Mouse (Mus musculus) liver, embryonic 16.5 days (tissue): ENCODE data around the gene Pa2g4. TPM values are rescaled to one million over a fixed set of nuclear protein-coding genes. Genes with fewer than 3 reads are reported as not detected.
A peak's percentile ranks its signal among the peaks of the same experiment; 100 is the strongest.

Source experiments
- ATAC-seq: fragments of 200-750 bp; cut with Nextera tagmentation; 2 replicates; pipeline ENCODE4 v1.8.0; 2017; ENCODE audit warnings: low read depth, mild to moderate bottlenecking, moderate number of reproducible peaks, moderate library complexity
- H3K27ac ChIP-seq: fragments of 300-500 bp; sonication (generic); 2 replicates; pipeline ENCODE4 v1.5.1; 2014; ENCODE audit warnings: mild to moderate bottlenecking, low read length
- H3K27me3 ChIP-seq: fragments of 300-500 bp; sonication (generic); 2 replicates; pipeline ENCODE4 v1.6.1; 2014; ENCODE audit warnings: low read depth, low read length, mixed read lengths; ENCODE audit not compliant: control insufficient read depth, insufficient read depth
- H3K36me3 ChIP-seq: fragments of 300-500 bp; sonication (generic); 2 replicates; pipeline ENCODE4 v1.6.1; 2014; ENCODE audit warnings: mild to moderate bottlenecking; ENCODE audit not compliant: control insufficient read depth, insufficient read depth
- H3K4me1 ChIP-seq: fragments of 300-500 bp; sonication (generic); 2 replicates; pipeline ENCODE4 v1.6.1; 2014; ENCODE audit warnings: low read depth, low read length, mixed read lengths; ENCODE audit not compliant: control insufficient read depth
- H3K4me2 ChIP-seq: fragments of 300-500 bp; sonication (generic); 2 replicates; pipeline ENCODE4 v1.6.1; 2014; ENCODE audit warnings: low read depth, low read length, mixed read lengths
- H3K4me3 ChIP-seq: fragments of 300-500 bp; sonication (generic); 2 replicates; pipeline ENCODE4 v1.5.1; 2014; ENCODE audit warnings: low read depth, mild to moderate bottlenecking, low read length
- H3K9ac ChIP-seq: fragments of 300-500 bp; sonication (generic); 2 replicates; pipeline ENCODE4 v1.6.1; 2014; ENCODE audit warnings: low read depth, low read length
- H3K9me3 ChIP-seq: fragments of 300-500 bp; sonication (generic); replicated peaks from 2 replicates; pipeline ENCODE4 v1.6.1; 2016; ENCODE audit warnings: low read length; ENCODE audit not compliant: control insufficient read depth
- WGBS: fragments of 180-500 bp; shearing (Covaris S2); extraction: QIAGEN DNeasy Blood & Tissue Kit; methylation state at CpG from one replicate; pipeline ENCODE4 v1.1.7; 2014; ENCODE audit not compliant: insufficient replicate concordance; 5-methylcytosine and 5-hydroxymethylcytosine counted together
- polyA plus RNA-seq: library from polyadenylated mRNA; unstranded; fragments of >200 nt; fragmentation: Nextera tagmentation; extraction: Ambion mirVana; gene quantifications from 2 replicates; pipeline ENCODE4 v1.2.1, GENCODE M21; 2015

Pa2g4 gene
- polyA plus RNA-seq, 1 experiment from 2014 or later, result 96.2 TPM

GRCm38 (mm10) chr10:128516677-128517076, 49.1 kb downstream of the Pa2g4 start:
- Histone ChIP-seq H3K27me3 (no peaks in the 10 kb centered on the region), H3K4me3 (no peak overlapping the region), H3K9me3 (no peaks in the 10 kb centered on the region), H3K36me3 (peaks cover 9% of the 10 kb centered on the region), H3K4me2 (no peak overlapping the region), H3K4me1 (peaks cover 14% of the 10 kb centered on the region; the same call in 1 of the 2 replicates), H3K27ac (no peak overlapping the region), H3K9ac (no peak overlapping the region)
- WGBS, result 24% methylated on average over 6 of the region's 6 CpGs
- ATAC-seq, result no peak

- Histone ChIP-seq H3K4me3 (no peak overlapping the region), H3K27me3 (no peaks in the 10 kb centered on the region), H3K9me3 (no peaks in the 10 kb centered on the region), H3K4me1 (peaks cover 20% of the 10 kb centered on the region), H3K9ac (no peak overlapping the region), H3K27ac (no peak overlapping the region), H3K36me3 (peaks cover 9% of the 10 kb centered on the region), H3K4me2 (no peak overlapping the region)
- ATAC-seq, result peak; percentile 12; the same call in 1 of the 2 replicates
- WGBS, result 64% methylated on average over 20 of the region's 20 CpGs
These were observed 49.8 kb downstream of the Pa2g4 start for GRCm38 (mm10) chr10:128516029-128516428.

GRCm38 (mm10) chr10:128515044-128515443, 50.7 kb downstream of the Pa2g4 start:
- no peaks in the 10 kb centered on the region for H3K9me3 ChIP-seq
- peak; percentile 40 for ATAC-seq
- H3K27ac ChIP-seq, result no peak overlapping the region
- H3K4me1 ChIP-seq, result peaks cover 28% of the 10 kb centered on the region
- H3K9ac ChIP-seq, result no peak overlapping the region
- WGBS, result 69% methylated on average over 4 of the region's 4 CpGs
- H3K27me3 ChIP-seq, result no peaks in the 10 kb centered on the region
- H3K4me3 ChIP-seq, result no peak overlapping the region
- H3K4me2 ChIP-seq, result no peak overlapping the region
- peaks cover 7% of the 10 kb centered on the region for H3K36me3 ChIP-seq

- Histone ChIP-seq H3K27ac (no peak overlapping the region), H3K4me2 (no peak overlapping the region), H3K4me3 (no peak overlapping the region), H3K9ac (no peak overlapping the region), H3K9me3 (no peaks in the 10 kb centered on the region), H3K27me3 (no peaks in the 10 kb centered on the region), H3K36me3 (no peaks in the 10 kb centered on the region; the same call in 1 of the 2 replicates), H3K4me1 (peaks cover 25% of the 10 kb centered on the region)
- ATAC-seq, result no peak
- 87% methylated on average over 12 of the region's 12 CpGs for WGBS
These were observed 54.0 kb downstream of the Pa2g4 start for GRCm38 (mm10) chr10:128511761-128512160.

- Histone ChIP-seq H3K9ac (no peak overlapping the region), H3K9me3 (no peaks in the 10 kb centered on the region), H3K4me1 (peaks cover 22% of the 10 kb centered on the region), H3K27me3 (no peaks in the 10 kb centered on the region), H3K36me3 (no peaks in the 10 kb centered on the region; the same call in 1 of the 2 replicates), H3K4me3 (no peak overlapping the region), H3K27ac (no peak overlapping the region), H3K4me2 (no peak overlapping the region)
- peak; percentile 44; the same call in 1 of the 2 replicates for ATAC-seq
- 67% methylated on average over 9 of the region's 9 CpGs for WGBS
These were observed 54.6 kb downstream of the Pa2g4 start for GRCm38 (mm10) chr10:128511189-128511588.

- Histone ChIP-seq H3K9me3 (no peaks in the 10 kb centered on the region), H3K27me3 (no peaks in the 10 kb centered on the region), H3K36me3 (no peaks in the 10 kb centered on the region; the same call in 1 of the 2 replicates), H3K4me3 (no peak overlapping the region), H3K9ac (no peak overlapping the region), H3K4me1 (peaks cover 17% of the 10 kb centered on the region), H3K4me2 (no peak overlapping the region), H3K27ac (no peak overlapping the region)
- no peak for ATAC-seq
- WGBS, result 83% methylated on average over 11 of the region's 11 CpGs
These were observed 55.5 kb downstream of the Pa2g4 start for GRCm38 (mm10) chr10:128510301-128510700.

- peaks cover 19% of the 10 kb centered on the region for H3K4me1 ChIP-seq
- 0 out of 2 replicates have a peak, but pooled peaks have one; percentile 31 for ATAC-seq
- H3K27ac ChIP-seq, result no peak overlapping the region
- no peaks in the 10 kb centered on the region for H3K9me3 ChIP-seq
- no peaks in the 10 kb centered on the region; the same call in 1 of the 2 replicates for H3K36me3 ChIP-seq
- no peak overlapping the region for H3K4me3 ChIP-seq
- H3K4me2 ChIP-seq, result no peak overlapping the region
- H3K9ac ChIP-seq, result no peak overlapping the region
- H3K27me3 ChIP-seq, result no peaks in the 10 kb centered on the region
- 70% methylated on average over 4 of the region's 4 CpGs for WGBS
These were observed 56.0 kb downstream of the Pa2g4 start for GRCm38 (mm10) chr10:128509831-128510230.

- no peaks in the 10 kb centered on the region for H3K9me3 ChIP-seq
- 77% methylated on average over 9 of the region's 9 CpGs for WGBS
- no peak for ATAC-seq
- H3K27me3 ChIP-seq, result no peaks in the 10 kb centered on the region
- H3K36me3 ChIP-seq, result no peaks in the 10 kb centered on the region; the same call in 1 of the 2 replicates
- peaks cover 25% of the 10 kb centered on the region for H3K4me1 ChIP-seq
- no peak overlapping the region for H3K27ac ChIP-seq
- H3K4me3 ChIP-seq, result no peak overlapping the region
- no peak overlapping the region for H3K9ac ChIP-seq
- no peak overlapping the region for H3K4me2 ChIP-seq
These were observed 56.6 kb downstream of the Pa2g4 start for GRCm38 (mm10) chr10:128509203-128509602.

GRCm38 (mm10) chr10:128508260-128508659, 57.5 kb downstream of the Pa2g4 start:
- 80% methylated on average over 9 of the region's 9 CpGs for WGBS
- ATAC-seq, result no peak
- Histone ChIP-seq H3K4me3 (no peak overlapping the region), H3K9ac (no peak overlapping the region), H3K27ac (no peak overlapping the region), H3K4me1 (peaks cover 26% of the 10 kb centered on the region), H3K27me3 (no peaks in the 10 kb centered on the region), H3K9me3 (no peaks in the 10 kb centered on the region), H3K4me2 (no peak overlapping the region), H3K36me3 (no peaks in the 10 kb centered on the region; the same call in 1 of the 2 replicates)
